Mouse (Mus musculus) right cerebral cortex, adult 2 months (tissue): ENCODE measurements around the gene Lrch1.
A peak's percentile ranks its signal among the peaks of the same experiment; 100 is the strongest.

Experiments
- DNase-seq, 2 experiments: peaks; one replicate each; pipeline ENCODE4 v3.0.0; 2021 to 2022; ENCODE audit warnings: low spot score in 2 of 2

Lrch1 gene

GRCm38 (mm10) chr14:74852965-74853758, 94.5 kb downstream of the Lrch1 start:
- peak; percentile 65 to 68 for DNase-seq

- no peak for DNase-seq
Measured at GRCm38 (mm10) chr14:74851866-74852265, 95.8 kb downstream of the Lrch1 start.

GRCm38 (mm10) chr14:74849020-74849419, 98.7 kb downstream of the Lrch1 start:
- no peak for DNase-seq

GRCm38 (mm10) chr14:74848224-74848623, 99.5 kb downstream of the Lrch1 start:
- no peak for DNase-seq

- no peak for DNase-seq
Measured at GRCm38 (mm10) chr14:74847311-74848133, 100.2 kb downstream of the Lrch1 start.

- DNase-seq = no peak
Measured at GRCm38 (mm10) chr14:74846668-74847067, 101.0 kb downstream of the Lrch1 start.

GRCm38 (mm10) chr14:74845661-74846274, 101.9 kb downstream of the Lrch1 start:
- no peak for DNase-seq

- DNase-seq = no peak
Measured at GRCm38 (mm10) chr14:74841708-74842107, 106.0 kb downstream of the Lrch1 start.

GRCm38 (mm10) chr14:74841297-74841696, 106.4 kb downstream of the Lrch1 start:
- DNase-seq = no peak

GRCm38 (mm10) chr14:74840820-74841219, 106.9 kb downstream of the Lrch1 start:
- no peak for DNase-seq

- DNase-seq = no peak
Measured at GRCm38 (mm10) chr14:74840328-74840727, 107.3 kb downstream of the Lrch1 start.

GRCm38 (mm10) chr14:74838816-74839215, 108.9 kb downstream of the Lrch1 start:
- no peak for DNase-seq

- DNase-seq = no peak
Measured at GRCm38 (mm10) chr14:74835010-74835409, 112.7 kb downstream of the Lrch1 start.

GRCm38 (mm10) chr14:74834215-74834614, 113.5 kb downstream of the Lrch1 start:
- DNase-seq = no peak

- no peak for DNase-seq
Measured at GRCm38 (mm10) chr14:74831653-74832052, 116.0 kb downstream of the Lrch1 start.

GRCm38 (mm10) chr14:74831050-74831449, 116.6 kb downstream of the Lrch1 start:
- DNase-seq = no peak

- no peak for DNase-seq
Measured at GRCm38 (mm10) chr14:74830591-74830990, 117.1 kb downstream of the Lrch1 start.

- no peak for DNase-seq
Measured at GRCm38 (mm10) chr14:74822757-74823680, 124.7 kb downstream of the Lrch1 start.

GRCm38 (mm10) chr14:74822048-74822447, 125.6 kb downstream of the Lrch1 start:
- no peak for DNase-seq

GRCm38 (mm10) chr14:74820180-74820813, 127.4 kb downstream of the Lrch1 start:
- DNase-seq = no peak

- DNase-seq = no peak
Measured at GRCm38 (mm10) chr14:74816705-74817104, 131.0 kb downstream of the Lrch1 start.
